Mouse (Mus musculus): ENCODE data around the gene Urah. TPM values are rescaled to one million over a fixed set of nuclear protein-coding genes. Genes with fewer than 3 reads are reported as not detected.

Urah gene
- total and polyA plus RNA-seq, 3 experiments = not detected

GRCm38 (mm10) chr7:140855860-140856784 is 21.3 kb downstream of the Urah start, which contains the start of gene Gm45785 (continued):
- peak; percentile 99 for TF ChIP-seq SIN3A (IDR thresholded peaks at IDR 0.05; ENCODE audit: low read length)
- TF ChIP-seq TBP (conservative IDR thresholded peaks at IDR 0.05; ENCODE audit: low read depth, low read length) = 0 out of 2 replicates have a peak, but pooled peaks have one; percentile 51
- no peak for TF ChIP-seq ZC3H11A (IDR thresholded peaks at IDR 0.05; ENCODE audit: low read depth, low read length)

GRCm38 (mm10) chr7:140856785-140857549 is 22.1 kb downstream of the Urah start, which contains the start of gene Ric8a:
TSS of gene Ric8a (plus strand) at chr7:140856957.
- no peaks in the 10 kb centered on the region for H3K9me3 ChIP-seq (replicated peaks; ENCODE audit: low read length)
- H3K27ac ChIP-seq (ENCODE audit: insufficient read depth, low read depth) = peak within 1 kb of the TSS; percentile 78
- dilution Hi-C loops (cut with MboI; ENCODE audit: extremely low pct_ligation_motif_present, extremely low pct_unique_long_range_greater_than_20kb, low sequenced_read_pairs) (no loop called here), in situ Hi-C loops (cut with MboI; ENCODE audit: low pct_ligation_motif_present, low pct_unique_long_range_greater_than_20kb, low sequenced_read_pairs) (no loop called here)
- H3K4me3 ChIP-seq (replicated peaks in 1 of 3; ENCODE audit: low read depth in 2 of 3, low read length in 2 of 3, poor library complexity in 1 of 3) = peak within 1 kb of the TSS; percentile 84 to 98 (median 92)
- peak within 1 kb of the TSS; percentile 81 for H3K4me2 ChIP-seq (ENCODE audit: insufficient read depth, low read depth, poor library complexity, severe bottlenecking)
- H3K4me1 ChIP-seq (ENCODE audit: control insufficient read depth in 1 of 2, insufficient read depth in 2 of 2) = peaks cover 22 to 35% of the 10 kb centered on the region in 2 experiments
- peak; percentile 79 for DNase-seq (ENCODE audit: extremely low read depth)
- TF ChIP-seq ZMIZ1 (IDR thresholded peaks at IDR 0.05; ENCODE audit: low read depth, low read length) (peak; percentile 33; the same call in 1 of the 2 replicates), ELF1 (IDR thresholded peaks at IDR 0.05; ENCODE audit: low read depth, low read length) (peak; percentile 87), ZC3H11A (IDR thresholded peaks at IDR 0.05; ENCODE audit: low read depth, low read length) (no peak), RCOR1 (conservative IDR thresholded peaks at IDR 0.05; ENCODE audit: low read depth, low read length) (no peak), JUND (conservative IDR thresholded peaks at IDR 0.05; ENCODE audit: low read depth, low read length) (no peak), NELFE (IDR thresholded peaks at IDR 0.05; ENCODE audit: low read depth, low read length) (peak; percentile 79), EP300 (IDR thresholded peaks at IDR 0.05; ENCODE audit: low read length) (no peak), JUN (IDR thresholded peaks at IDR 0.05; ENCODE audit: insufficient read depth, low read depth, low read length) (no peak), MXI1 (IDR thresholded peaks at IDR 0.05; ENCODE audit: low read depth, low read length) (peak; percentile 56; the same call in 1 of the 2 replicates), TCF12 (IDR thresholded peaks at IDR 0.05; ENCODE audit: low read depth, low read length) (peak; percentile 73), MEF2A (IDR thresholded peaks at IDR 0.05; ENCODE audit: borderline replicate concordance, low read depth, low read length) (peak; percentile 59; the same call in 1 of the 2 replicates), ZKSCAN1 (IDR thresholded peaks at IDR 0.05; ENCODE audit: borderline replicate concordance, low read depth, low read length) (no peak), ETS1 (conservative IDR thresholded peaks at IDR 0.05; ENCODE audit: low read depth, low read length) (no peak), BHLHE40 (IDR thresholded peaks at IDR 0.05; ENCODE audit: low read depth, low read length) (peak; percentile 27; the same call in 1 of the 2 replicates), USF2 (conservative IDR thresholded peaks at IDR 0.05; ENCODE audit: low read depth, low read length) (no peak), KAT2A (IDR thresholded peaks at IDR 0.05; ENCODE audit: insufficient replicate concordance, low read length) (0 out of 2 replicates have a peak, but pooled peaks have one; percentile 16), TBP (conservative IDR thresholded peaks at IDR 0.05; ENCODE audit: low read depth, low read length) (peak; percentile 54; the same call in 1 of the 2 replicates), HCFC1 (IDR thresholded peaks at IDR 0.05; ENCODE audit: low read depth, low read length) (peak; percentile 69), POLR2A (IDR thresholded peaks at IDR 0.05; ENCODE audit: low read depth, low read length) (peak; percentile 91), UBTF (IDR thresholded peaks at IDR 0.05; ENCODE audit: low read depth, low read length) (no peak), ZNF384 (IDR thresholded peaks at IDR 0.05; ENCODE audit: low read depth, low read length) (no peak), SMC3 (IDR thresholded peaks at IDR 0.05; ENCODE audit: low read depth, low read length) (no peak), SIN3A (IDR thresholded peaks at IDR 0.05; ENCODE audit: low read length) (peak; percentile 85), MAX (IDR thresholded peaks at IDR 0.05; ENCODE audit: low read length) (peak; percentile 78), MAFK (IDR thresholded peaks at IDR 0.05; ENCODE audit: insufficient replicate concordance, low read length) (no peak), RAD21 (IDR thresholded peaks at IDR 0.05; ENCODE audit: low read depth, low read length) (no peak), GABPA (IDR thresholded peaks at IDR 0.05; ENCODE audit: insufficient replicate concordance, low read depth, low read length) (no peak), MYC (IDR thresholded peaks at IDR 0.05; ENCODE audit: low read depth, low read length) (peak; percentile 45; the same call in 1 of the 2 replicates), USF1 (IDR thresholded peaks at IDR 0.05; ENCODE audit: low read depth, low read length) (no peak)
- H3K79me2 ChIP-seq (replicated peaks; ENCODE audit: control insufficient read depth, extremely low read depth, insufficient read depth, poor library complexity, severe bottlenecking) = peaks cover 35% of the 10 kb centered on the region
- H3K9ac ChIP-seq (ENCODE audit: insufficient read depth, low read depth) = peak within 1 kb of the TSS; percentile 97
- no peaks in the 10 kb centered on the region for H3K27me3 ChIP-seq (replicated peaks)
- H3K36me3 ChIP-seq (replicated peaks in 1 of 2; ENCODE audit: control insufficient read depth in 1 of 2, insufficient read depth in 1 of 2, low read length in 1 of 2) = peaks cover 55 to 70% of the 10 kb centered on the region in 2 experiments
